Mouse (Mus musculus): Measurements from ENCODE around the gene Psmd3. TPM values are rescaled to one million over a fixed set of nuclear protein-coding genes. Genes with fewer than 3 reads are reported as not detected.

The Psmd3 gene
- polyA plus RNA-seq, 2 experiments = 141 to 208 TPM

DNA sequence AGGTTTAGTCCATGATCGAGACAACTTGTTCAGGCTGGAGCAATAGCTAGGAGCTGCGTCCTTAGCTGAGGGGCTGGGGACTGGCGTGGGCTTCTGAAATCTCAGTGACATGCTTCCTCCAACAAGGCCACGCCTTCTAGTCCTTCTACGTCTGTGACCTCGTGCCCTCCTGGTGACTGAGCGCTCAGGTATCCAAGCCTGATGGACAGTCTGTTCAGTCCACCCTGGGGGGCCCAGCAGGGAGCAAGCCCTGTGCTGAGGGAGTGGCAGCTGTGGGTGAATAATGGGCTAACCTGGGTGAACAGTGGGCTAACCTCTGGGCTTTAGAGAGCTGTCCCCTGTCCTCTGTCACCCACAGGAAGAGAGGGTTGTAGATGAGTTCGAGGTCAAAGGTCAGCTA, 5.7 kb downstream of the Psmd3 start:
- Histone ChIP-seq H3K4me3 (replicated peaks; ENCODE audit: low read length) (no peak overlapping the region), H3K4me2 (replicated peaks; ENCODE audit: low read depth, low read length, severe bottlenecking) (no peak overlapping the region), H3K9me3 (ENCODE audit: control insufficient read depth, low read length) (no peaks in the 10 kb centered on the region), H3K4me1 (ENCODE audit: control insufficient read depth, insufficient read depth, low read length) (peaks cover 6% of the 10 kb centered on the region), H3K27me3 (ENCODE audit: control insufficient read depth, insufficient read depth, low read length) (no peaks in the 10 kb centered on the region), H3K36me3 (ENCODE audit: control insufficient read depth, insufficient read depth, low read length) (peaks cover 73% of the 10 kb centered on the region), H3K27ac (replicated peaks; ENCODE audit: low read depth, low read length) (no peak overlapping the region), H3K9ac (ENCODE audit: low read depth, low read length, severe bottlenecking) (no peak overlapping the region)
- WGBS = 89% methylated on average over 8 of the region's 8 CpGs
- ATAC-seq (ENCODE audit: low FRiP score, low read depth) = 0 out of 2 replicates have a peak, but pooled peaks have one; percentile 4
- DNase-seq (ENCODE audit: low spot score) = no peak
- no peak for TF ChIP-seq POLR2A (IDR thresholded peaks at IDR 0.05; ENCODE audit: borderline replicate concordance, extremely low read depth, insufficient read depth, insufficient read length)

- Histone ChIP-seq H3K9ac (ENCODE audit: low read depth, low read length, severe bottlenecking) (no peak overlapping the region), H3K4me1 (ENCODE audit: control insufficient read depth, insufficient read depth, low read length) (no peaks in the 10 kb centered on the region), H3K36me3 (ENCODE audit: control insufficient read depth, insufficient read depth, low read length) (peaks cover 81% of the 10 kb centered on the region), H3K4me2 (replicated peaks; ENCODE audit: low read depth, low read length, severe bottlenecking) (no peak overlapping the region), H3K4me3 (replicated peaks; ENCODE audit: low read length) (no peak overlapping the region), H3K27ac (replicated peaks; ENCODE audit: low read depth, low read length) (no peak overlapping the region), H3K9me3 (ENCODE audit: control insufficient read depth, low read length) (no peaks in the 10 kb centered on the region), H3K27me3 (ENCODE audit: control insufficient read depth, insufficient read depth, low read length) (no peaks in the 10 kb centered on the region)
- WGBS = 74% methylated on average over 13 of the region's 13 CpGs
- DNase-seq (ENCODE audit: low spot score) (no peak), ATAC-seq (ENCODE audit: low FRiP score, low read depth) (no peak)
- no peak for TF ChIP-seq POLR2A (IDR thresholded peaks at IDR 0.05; ENCODE audit: borderline replicate concordance, extremely low read depth, insufficient read depth, insufficient read length)
These were observed 10.8 kb downstream of the Psmd3 start for GRCm38 (mm10) chr11:98693201-98693600.

DNA sequence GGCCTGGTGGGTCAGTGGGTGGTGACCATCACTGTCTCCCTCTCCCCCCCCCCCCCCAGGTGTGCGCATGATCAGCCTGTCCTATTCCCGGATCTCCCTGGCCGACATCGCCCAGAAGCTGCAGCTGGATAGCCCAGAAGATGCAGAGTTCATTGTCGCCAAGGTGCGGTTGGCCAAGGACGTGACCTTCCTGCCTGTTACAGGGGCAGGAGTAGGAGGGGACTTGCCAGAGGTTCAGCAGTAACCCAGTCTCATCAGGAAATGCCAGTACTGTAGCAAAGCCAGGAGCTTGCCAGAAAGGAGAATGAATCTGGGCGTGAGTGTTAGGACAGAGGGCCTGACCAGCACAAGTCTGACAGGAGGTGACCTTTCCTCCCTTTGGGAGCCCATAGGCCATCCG, 11.4 kb downstream of the Psmd3 start:
- no peak for ATAC-seq (ENCODE audit: low FRiP score, low read depth)
- H3K4me2 ChIP-seq (replicated peaks; ENCODE audit: low read depth, low read length, severe bottlenecking) = no peak overlapping the region
- no peak overlapping the region for H3K9ac ChIP-seq (ENCODE audit: low read depth, low read length, severe bottlenecking)
- peaks cover 78% of the 10 kb centered on the region for H3K36me3 ChIP-seq (ENCODE audit: control insufficient read depth, insufficient read depth, low read length)
- no peak for TF ChIP-seq POLR2A (IDR thresholded peaks at IDR 0.05; ENCODE audit: borderline replicate concordance, extremely low read depth, insufficient read depth, insufficient read length)
- DNase-seq (ENCODE audit: low spot score) = no peak
- H3K27me3 ChIP-seq (ENCODE audit: control insufficient read depth, insufficient read depth, low read length) = no peaks in the 10 kb centered on the region
- no peak overlapping the region for H3K4me3 ChIP-seq (replicated peaks; ENCODE audit: low read length)
- WGBS = 93% methylated on average over 9 of the region's 9 CpGs
- no peak overlapping the region for H3K27ac ChIP-seq (replicated peaks; ENCODE audit: low read depth, low read length)
- H3K9me3 ChIP-seq (ENCODE audit: control insufficient read depth, low read length) = no peaks in the 10 kb centered on the region
- H3K4me1 ChIP-seq (ENCODE audit: control insufficient read depth, insufficient read depth, low read length) = no peaks in the 10 kb centered on the region

DNA sequence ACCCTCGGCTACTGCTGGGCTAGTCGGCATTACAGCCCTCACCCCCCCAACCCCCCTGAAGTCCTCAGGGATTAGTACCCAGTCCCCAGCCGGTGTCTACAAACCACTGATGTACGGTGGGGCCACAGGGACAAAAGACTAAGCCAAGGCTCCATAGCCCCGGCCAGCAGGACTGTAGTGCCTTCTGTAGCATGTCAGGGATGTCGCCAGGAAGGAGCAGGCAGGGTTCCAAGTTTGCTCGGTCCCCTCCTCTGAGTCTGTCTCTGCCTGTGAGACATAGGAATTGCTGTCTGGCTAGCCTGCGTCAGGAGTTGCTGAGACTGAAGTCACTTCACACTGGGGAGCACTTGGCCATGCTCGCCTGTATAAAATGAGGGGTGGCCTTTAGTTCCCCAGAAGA, 11.9 kb downstream of the Psmd3 start:
- no peak overlapping the region for H3K9ac ChIP-seq (ENCODE audit: low read depth, low read length, severe bottlenecking)

GRCm38 (mm10) chr11:98695408-98695807, 13.1 kb downstream of the Psmd3 start:
- Histone ChIP-seq H3K9me3 (ENCODE audit: control insufficient read depth, low read length) (no peaks in the 10 kb centered on the region), H3K9ac (ENCODE audit: low read depth, low read length, severe bottlenecking) (no peak overlapping the region), H3K4me2 (replicated peaks; ENCODE audit: low read depth, low read length, severe bottlenecking) (no peak overlapping the region), H3K27ac (replicated peaks; ENCODE audit: low read depth, low read length) (no peak overlapping the region), H3K4me3 (replicated peaks; ENCODE audit: low read length) (no peak overlapping the region), H3K27me3 (ENCODE audit: control insufficient read depth, insufficient read depth, low read length) (no peaks in the 10 kb centered on the region), H3K36me3 (ENCODE audit: control insufficient read depth, insufficient read depth, low read length) (peaks cover 64% of the 10 kb centered on the region), H3K4me1 (ENCODE audit: control insufficient read depth, insufficient read depth, low read length) (no peaks in the 10 kb centered on the region)
- no peak for TF ChIP-seq POLR2A (IDR thresholded peaks at IDR 0.05; ENCODE audit: borderline replicate concordance, extremely low read depth, insufficient read depth, insufficient read length)
- WGBS = 72% methylated on average over 14 of the region's 14 CpGs
- no peak for DNase-seq (ENCODE audit: low spot score)
- no peak for ATAC-seq (ENCODE audit: low FRiP score, low read depth)

More for the DNA sequence above, 11.9 kb downstream of the Psmd3 start:
- Histone ChIP-seq H3K4me3 (replicated peaks; ENCODE audit: low read length) (no peak overlapping the region), H3K4me2 (replicated peaks; ENCODE audit: low read depth, low read length, severe bottlenecking) (no peak overlapping the region), H3K27ac (replicated peaks; ENCODE audit: low read depth, low read length) (no peak overlapping the region), H3K9me3 (ENCODE audit: control insufficient read depth, low read length) (no peaks in the 10 kb centered on the region), H3K36me3 (ENCODE audit: control insufficient read depth, insufficient read depth, low read length) (peaks cover 75% of the 10 kb centered on the region), H3K27me3 (ENCODE audit: control insufficient read depth, insufficient read depth, low read length) (no peaks in the 10 kb centered on the region), H3K4me1 (ENCODE audit: control insufficient read depth, insufficient read depth, low read length) (no peaks in the 10 kb centered on the region)
- no peak for TF ChIP-seq POLR2A (IDR thresholded peaks at IDR 0.05; ENCODE audit: borderline replicate concordance, extremely low read depth, insufficient read depth, insufficient read length)
- no peak for DNase-seq (ENCODE audit: low spot score)
- ATAC-seq (ENCODE audit: low FRiP score, low read depth) = no peak
- 83% methylated on average over 9 of the region's 9 CpGs for WGBS

All from limb, embryonic 14.5 days (tissue).